Mouse (Mus musculus) forebrain, embryonic 11.5 days (tissue): ENCODE measurements around the gene Plcb2. TPM values are rescaled to one million over a fixed set of nuclear protein-coding genes. Genes with fewer than 3 reads are reported as not detected.

Experiments
- ATAC-seq: fragments of 200-750 bp; cut with Nextera tagmentation; replicated peaks from 2 replicates; pipeline ENCODE4 v1.8.0; 2017; ENCODE audit warnings: moderate TSS enrichment; ENCODE audit not compliant: low FRiP score
- DNase-seq: peaks from one replicate; pipeline ENCODE4 v3.0.0-alpha.2; 2017; ENCODE audit warnings: low spot score
- H3K27ac ChIP-seq: fragments of 300-500 bp; sonication (generic); 2 replicates; pipeline ENCODE4 v1.5.1; 2014; ENCODE audit warnings: low read depth, low read length
- H3K27me3 ChIP-seq: fragments of 300-500 bp; sonication (generic); 2 replicates; pipeline ENCODE4 v1.6.1; 2014; ENCODE audit warnings: mild to moderate bottlenecking, low read length, mixed read lengths; ENCODE audit not compliant: control insufficient read depth, insufficient read depth
- H3K36me3 ChIP-seq: fragments of 300-500 bp; sonication (generic); 2 replicates; pipeline ENCODE4 v1.6.1; 2014; ENCODE audit warnings: mild to moderate bottlenecking, low read length, moderate library complexity, mixed read lengths; ENCODE audit not compliant: control insufficient read depth, insufficient read depth
- H3K4me1 ChIP-seq: fragments of 300-500 bp; sonication (generic); replicated peaks from 2 replicates; pipeline ENCODE4 v1.6.1; 2014; ENCODE audit warnings: low read length, mixed read lengths; ENCODE audit not compliant: control insufficient read depth, insufficient read depth
- H3K4me2 ChIP-seq: fragments of 300-500 bp; sonication (generic); 2 replicates; pipeline ENCODE4 v1.6.1; 2014; ENCODE audit warnings: low read depth, mild to moderate bottlenecking, low read length, moderate library complexity, mixed read lengths; ENCODE audit not compliant: severe bottlenecking
- H3K4me3 ChIP-seq: fragments of 300-500 bp; sonication (generic); 2 replicates; pipeline ENCODE4 v1.5.1; 2014; ENCODE audit warnings: low read depth, low read length
- H3K9ac ChIP-seq: fragments of 300-500 bp; sonication (generic); 2 replicates; pipeline ENCODE4 v1.6.1; 2014; ENCODE audit warnings: low read length
- H3K9me3 ChIP-seq: fragments of 300-500 bp; sonication (generic); 2 replicates; pipeline ENCODE4 v1.6.1; 2016; ENCODE audit warnings: low read length, mixed read lengths; ENCODE audit not compliant: control insufficient read depth
- WGBS: fragments of 180-500 bp; shearing (Covaris S2); extraction: QIAGEN DNeasy Blood & Tissue Kit; methylation state at CpG from one replicate; pipeline ENCODE4 v1.1.7; 2014; 5-methylcytosine and 5-hydroxymethylcytosine counted together
- polyA plus RNA-seq: library from polyadenylated mRNA; unstranded; fragments of >200 nt; fragmentation: Nextera tagmentation; extraction: Ambion mirVana; gene quantifications from 2 replicates; pipeline ENCODE4 v1.2.1, GENCODE M21; 2014

The Plcb2 gene
- polyA plus RNA-seq, 1 experiment from 2014 or later = 0.33 TPM

- WGBS = 26% methylated on average over 8 of the region's 8 CpGs
These were observed 1.8 kb upstream of the Plcb2 start for GRCm38 (mm10) chr2:118729816-118730621.

DNA sequence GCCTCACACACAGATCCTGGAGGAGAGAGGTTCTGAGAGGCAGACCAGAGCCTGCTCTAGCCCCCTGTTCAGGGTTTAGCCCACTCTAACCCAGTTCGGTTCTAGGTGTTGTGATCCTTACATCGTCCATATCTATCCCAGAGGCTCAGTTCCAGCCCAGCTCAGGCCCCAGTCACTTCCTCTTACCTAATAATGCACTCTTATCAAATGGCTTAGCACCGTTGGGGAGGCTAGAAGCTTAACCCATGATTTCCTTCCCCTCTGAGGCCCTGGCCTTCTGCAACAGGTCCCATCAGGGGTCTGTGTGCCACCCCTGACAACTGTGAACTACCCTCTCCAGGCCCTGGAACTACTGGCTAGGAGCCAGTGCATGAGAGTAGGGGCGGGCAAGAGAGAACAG lies 956 bp upstream of the Plcb2 start:
- 50% methylated on average over 4 of the region's 4 CpGs for WGBS
- H3K36me3 ChIP-seq = no peaks in the 10 kb centered on the region
- no peak overlapping the region for H3K4me3 ChIP-seq
- DNase-seq (no peak), ATAC-seq (no peak)
- H3K4me1 ChIP-seq = no peaks in the 10 kb centered on the region
- H3K9me3 ChIP-seq = no peaks in the 10 kb centered on the region
- H3K27ac ChIP-seq = no peak overlapping the region
- no peak overlapping the region for H3K9ac ChIP-seq
- H3K27me3 ChIP-seq = no peaks in the 10 kb centered on the region; the same call in 1 of the 2 replicates
- no peak overlapping the region for H3K4me2 ChIP-seq

More at GRCm38 (mm10) chr2:118729816-118730621, 1.8 kb upstream of the Plcb2 start:
- Histone ChIP-seq H3K27me3 (no peaks in the 10 kb centered on the region; the same call in 1 of the 2 replicates), H3K36me3 (no peaks in the 10 kb centered on the region), H3K4me3 (no peak overlapping the region), H3K27ac (no peak overlapping the region), H3K9me3 (no peaks in the 10 kb centered on the region), H3K4me1 (no peaks in the 10 kb centered on the region), H3K9ac (no peak overlapping the region), H3K4me2 (no peak overlapping the region)
- no peak for DNase-seq
- no peak for ATAC-seq

DNA sequence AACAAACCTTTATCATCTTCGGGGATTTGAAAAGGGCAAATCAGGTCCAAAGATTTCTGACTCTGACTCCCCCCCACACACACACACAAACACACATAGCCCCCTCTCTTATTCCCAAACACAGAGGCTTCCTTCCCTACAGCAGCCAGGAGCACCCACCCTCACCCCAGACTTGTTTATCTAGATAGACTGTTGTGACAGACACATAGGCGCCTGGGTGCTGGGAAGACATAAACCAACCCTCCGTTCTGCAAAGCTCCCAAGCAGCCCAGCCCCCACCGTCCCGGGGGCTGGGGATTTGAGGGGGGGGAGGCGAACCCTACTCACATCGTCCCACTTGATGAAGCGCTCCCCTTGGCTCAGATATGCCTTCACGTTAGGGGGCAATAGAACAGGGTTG lies 327 bp downstream of the Plcb2 start:
- no peak overlapping the region for H3K4me3 ChIP-seq
- no peak overlapping the region for H3K27ac ChIP-seq
- H3K27me3 ChIP-seq = no peaks in the 10 kb centered on the region; the same call in 1 of the 2 replicates

DNA sequence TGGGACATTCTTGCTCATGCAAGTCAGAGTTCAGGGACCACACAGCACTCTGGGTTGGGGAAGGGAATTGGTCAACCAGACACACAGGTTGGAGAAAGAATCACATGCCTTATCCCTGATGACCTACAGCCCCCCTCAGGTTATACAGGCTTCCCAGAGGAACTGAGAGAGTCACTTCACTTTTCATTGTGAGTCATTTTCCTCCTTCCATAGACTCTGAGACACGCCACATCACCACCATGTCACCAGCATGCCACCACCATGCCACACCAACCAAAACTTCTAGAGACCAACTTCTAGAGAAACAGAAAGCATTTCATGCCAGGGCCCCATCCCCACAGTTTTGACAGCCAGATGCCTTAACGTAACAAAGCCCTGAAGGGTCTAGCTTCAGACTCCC lies 1.4 kb downstream of the Plcb2 start:
- no peak for DNase-seq

More for the DNA sequence above, 327 bp downstream of the Plcb2 start:
- Histone ChIP-seq H3K36me3 (no peaks in the 10 kb centered on the region), H3K9ac (no peak overlapping the region), H3K4me2 (no peak overlapping the region), H3K9me3 (no peaks in the 10 kb centered on the region), H3K4me1 (no peaks in the 10 kb centered on the region)
- ATAC-seq (no peak), DNase-seq (no peak)
- 30% methylated on average over 9 of the region's 9 CpGs for WGBS

GRCm38 (mm10) chr2:118725511-118725910 lies 2.7 kb downstream of the Plcb2 start:
- Histone ChIP-seq H3K4me3 (no peak overlapping the region), H3K9me3 (no peaks in the 10 kb centered on the region), H3K4me1 (no peaks in the 10 kb centered on the region), H3K36me3 (no peaks in the 10 kb centered on the region), H3K27ac (no peak overlapping the region), H3K27me3 (no peaks in the 10 kb centered on the region; the same call in 1 of the 2 replicates), H3K9ac (no peak overlapping the region), H3K4me2 (no peak overlapping the region)
- no peak for ATAC-seq
- DNase-seq = no peak
- 91% methylated on average over 4 of the region's 4 CpGs for WGBS

More for the DNA sequence above, 1.4 kb downstream of the Plcb2 start:
- ATAC-seq = no peak
- WGBS = 88% methylated on average over 2 of the region's 2 CpGs
- Histone ChIP-seq H3K4me3 (no peak overlapping the region), H3K27ac (no peak overlapping the region), H3K9me3 (no peaks in the 10 kb centered on the region), H3K27me3 (no peaks in the 10 kb centered on the region; the same call in 1 of the 2 replicates), H3K36me3 (no peaks in the 10 kb centered on the region), H3K9ac (no peak overlapping the region), H3K4me2 (no peak overlapping the region), H3K4me1 (no peaks in the 10 kb centered on the region)

DNA sequence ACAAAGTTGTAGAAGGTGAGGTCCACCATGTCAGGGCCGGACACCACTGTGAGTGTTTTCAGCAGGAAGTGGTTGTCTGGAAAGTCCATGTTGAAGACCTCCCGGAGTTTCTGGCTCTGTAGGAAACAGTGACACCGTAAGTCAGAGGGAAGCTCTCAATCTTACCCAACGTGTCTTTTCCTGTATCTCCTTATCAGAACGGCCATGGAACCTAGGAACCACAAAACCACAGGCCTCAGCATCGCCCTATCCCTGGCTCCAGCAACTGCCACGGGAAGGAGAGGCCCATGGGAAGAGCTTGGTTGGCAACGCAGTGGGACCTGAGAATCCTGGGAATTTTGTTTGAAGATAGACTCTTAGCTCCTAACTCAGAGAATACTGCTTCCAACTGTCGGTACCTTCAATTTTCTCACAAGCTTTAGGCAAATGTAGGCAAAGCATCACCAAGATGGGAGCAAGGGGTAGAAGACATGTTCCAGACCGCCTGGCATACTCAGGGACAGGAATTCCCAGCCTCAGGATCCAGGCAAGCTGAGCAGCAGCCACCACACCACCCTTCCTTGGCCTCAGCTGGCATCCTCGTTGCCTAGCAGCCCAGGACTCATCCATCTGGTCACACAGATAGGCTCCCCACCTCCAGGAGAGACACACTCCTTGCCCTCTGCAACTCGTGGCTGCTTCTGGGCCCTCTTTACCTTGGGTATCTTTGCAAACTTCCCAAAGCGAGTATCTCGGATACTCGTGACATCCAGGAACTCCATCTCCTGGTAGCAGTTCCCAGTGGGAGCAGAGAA lies 4.3 kb downstream of the Plcb2 start:
- Histone ChIP-seq H3K4me3 (no peak overlapping the region), H3K9ac (no peak overlapping the region), H3K4me2 (no peak overlapping the region), H3K27ac (no peak overlapping the region), H3K9me3 (no peaks in the 10 kb centered on the region), H3K36me3 (no peaks in the 10 kb centered on the region), H3K27me3 (no peaks in the 10 kb centered on the region; the same call in 1 of the 2 replicates), H3K4me1 (no peaks in the 10 kb centered on the region)
- DNase-seq = no peak
- WGBS = 82% methylated on average over 15 of the region's 15 CpGs
- ATAC-seq = no peak

- no peak overlapping the region for H3K27ac ChIP-seq
- 0 out of 2 replicates have a peak, but pooled peaks cover 4% of the 10 kb centered on the region for H3K4me1 ChIP-seq
- no peaks in the 10 kb centered on the region for H3K36me3 ChIP-seq
- H3K27me3 ChIP-seq = peaks cover 9% of the 10 kb centered on the region
- DNase-seq = no peak
- no peak overlapping the region for H3K9ac ChIP-seq
- no peaks in the 10 kb centered on the region for H3K9me3 ChIP-seq
- H3K4me2 ChIP-seq = no peak overlapping the region
- 84% methylated on average over 5 of the region's 5 CpGs for WGBS
- ATAC-seq = no peak
- H3K4me3 ChIP-seq = no peak overlapping the region
These were observed 11.6 kb downstream of the Plcb2 start for GRCm38 (mm10) chr2:118716677-118717076.

DNA sequence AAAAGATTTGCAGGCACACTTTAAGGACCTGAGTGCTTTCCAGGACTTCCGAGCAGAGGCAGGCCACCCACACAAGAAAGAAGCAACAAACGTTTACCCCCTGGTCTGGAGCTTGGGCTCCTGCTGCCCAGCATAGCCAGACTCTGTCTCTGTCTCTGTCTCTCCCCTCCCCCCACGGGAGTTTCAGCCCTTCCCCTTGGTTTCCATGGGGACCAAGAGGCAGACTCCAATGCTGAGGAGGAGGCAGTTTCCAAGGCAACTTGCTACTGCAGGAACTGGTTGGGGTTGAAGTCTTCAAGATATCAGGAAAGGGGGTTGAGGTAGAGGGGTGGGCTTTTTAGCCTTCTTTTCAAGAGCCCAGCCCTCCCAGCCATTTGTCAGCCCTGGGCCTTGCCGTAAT lies 14.0 kb downstream of the Plcb2 start:
- Histone ChIP-seq H3K4me2 (no peak overlapping the region), H3K27me3 (peaks cover 31% of the 10 kb centered on the region), H3K27ac (no peak overlapping the region), H3K4me3 (no peak overlapping the region), H3K9ac (no peak overlapping the region), H3K9me3 (no peaks in the 10 kb centered on the region), H3K36me3 (no peaks in the 10 kb centered on the region), H3K4me1 (peaks cover 7% of the 10 kb centered on the region)
- ATAC-seq (peak; percentile 38; the same call in 1 of the 2 replicates), DNase-seq (no peak)
- 41% methylated on average over 4 of the region's 4 CpGs for WGBS
